Mouse (Mus musculus) testis, postnatal 10 days (tissue): ENCODE results near the gene Rhog.

Experiments
- DNase-seq: peaks from one replicate; pipeline ENCODE4 v3.0.0; 2021; ENCODE audit warnings: low spot score

The Rhog gene

DNA sequence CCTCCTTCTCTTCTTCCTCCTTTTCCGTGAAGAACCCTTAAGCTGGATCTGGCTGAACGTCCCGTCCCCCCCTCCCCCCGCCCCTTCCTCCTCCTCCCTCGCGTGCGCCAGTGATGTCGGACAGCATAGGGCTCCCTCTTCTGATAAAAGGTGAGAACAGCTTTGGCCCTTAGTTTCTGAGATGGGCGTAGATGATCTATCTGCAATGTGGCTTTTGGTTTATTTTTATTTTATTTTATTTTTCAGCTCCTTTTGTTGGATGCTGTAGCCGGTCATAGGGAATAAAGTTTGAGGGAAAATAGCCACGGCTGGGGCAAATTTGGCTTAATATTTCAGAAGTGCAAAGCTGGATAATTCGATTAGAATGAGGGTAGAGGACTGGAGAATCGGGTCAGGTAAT lies 33.5 kb downstream of the Rhog start:
- peak; percentile 42 for DNase-seq

GRCm38 (mm10) chr7:102221899-102222298 lies 34.0 kb downstream of the Rhog start:
- DNase-seq, result no peak

DNA sequence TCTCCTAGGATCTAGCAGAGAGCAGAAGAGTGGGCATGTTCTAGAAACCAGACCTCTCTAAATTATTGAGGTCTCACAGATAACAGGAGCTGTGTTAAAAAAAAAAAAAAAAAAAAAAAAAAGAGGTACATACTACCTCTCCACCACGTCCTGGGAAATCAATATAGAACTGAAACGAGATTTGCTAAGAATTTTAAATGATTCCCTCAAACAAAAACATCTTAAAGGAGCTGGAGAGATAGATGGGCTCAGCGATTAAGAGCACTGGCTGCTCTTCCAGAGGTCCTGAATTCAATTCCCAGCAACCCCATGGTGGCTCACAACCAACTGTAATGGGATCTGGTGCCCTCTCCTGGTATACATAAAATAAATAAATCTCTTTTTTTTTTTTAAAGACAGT lies 44.8 kb downstream of the Rhog start:
- DNase-seq, result no peak

DNA sequence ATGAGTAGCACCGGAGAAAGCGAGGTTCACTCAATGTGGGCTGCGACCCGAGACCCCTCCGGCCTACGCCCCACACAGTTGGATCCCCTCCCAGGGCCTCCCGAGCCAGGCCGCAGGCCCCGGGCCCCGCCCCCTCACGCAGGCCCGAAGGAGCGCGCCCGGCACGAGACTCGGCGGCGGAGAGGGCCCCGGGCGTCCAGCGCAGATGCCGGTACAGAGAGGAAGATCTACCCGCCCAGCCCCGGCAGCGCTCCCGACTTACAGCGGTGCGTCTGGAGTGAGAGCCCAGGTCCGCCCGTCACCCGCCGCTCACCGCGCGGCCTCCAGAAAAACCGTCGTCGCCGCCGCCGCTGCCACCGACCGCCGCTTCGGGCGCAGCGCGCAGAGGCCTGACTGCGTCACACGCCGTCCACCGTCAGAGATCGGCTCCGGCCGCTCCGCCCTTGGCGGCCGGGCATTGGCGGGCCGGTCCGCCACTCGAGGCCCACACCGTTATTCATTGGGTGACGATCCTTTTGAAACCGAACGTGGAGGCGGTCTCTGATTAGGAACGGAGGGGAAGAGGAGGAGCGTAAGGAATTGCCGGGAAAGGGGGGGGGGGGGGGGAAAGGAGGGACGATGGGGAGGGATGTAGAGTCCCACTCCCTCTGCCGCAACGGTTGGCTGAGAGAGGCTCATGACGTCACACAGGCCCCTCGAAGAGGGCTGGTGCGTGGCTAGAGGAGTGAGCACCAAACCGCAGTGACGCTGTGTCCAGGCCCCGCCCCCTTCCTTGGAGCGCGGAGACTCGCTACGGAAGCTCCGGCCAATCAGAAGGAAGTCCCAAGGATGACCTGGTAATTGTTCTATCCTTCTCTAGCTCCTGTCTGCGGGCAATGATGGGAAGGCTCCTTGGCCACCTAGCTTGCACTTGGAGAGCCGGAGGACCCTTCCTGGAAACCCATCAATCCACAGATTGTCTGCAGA lies 45.8 kb downstream of the Rhog start, which contains the start of the genes Nup98 and Pgap2:
TSS of gene Nup98 (minus strand) at position 421 of the 966 bp plus-strand sequence.
TSS of gene Pgap2 (plus strand) at position 453 of the 966 bp plus-strand sequence.
- DNase-seq, result peak; percentile 99

GRCm38 (mm10) chr7:102208806-102209363 lies 47.0 kb downstream of the Rhog start:
- no peak for DNase-seq

DNA sequence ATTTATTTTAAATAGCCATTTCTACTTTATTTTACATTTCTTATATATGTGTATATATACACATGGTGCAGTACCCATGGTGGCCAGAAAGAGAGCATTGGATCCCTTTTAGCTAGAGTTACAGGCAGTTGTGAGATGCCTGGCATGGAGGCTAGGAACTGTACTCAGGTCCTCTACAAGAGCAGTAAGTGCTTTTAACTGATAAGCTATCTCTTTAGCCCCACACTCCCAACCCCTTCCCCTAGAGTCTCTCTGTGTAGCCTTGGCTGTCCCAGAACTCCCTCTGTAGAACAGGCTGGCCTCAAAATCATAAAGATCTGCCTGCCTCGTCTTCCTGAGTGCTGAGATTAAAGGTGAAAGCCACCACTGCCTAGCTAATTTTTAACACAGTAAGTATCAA lies 50.2 kb downstream of the Rhog start:
- DNase-seq, result no peak

DNA sequence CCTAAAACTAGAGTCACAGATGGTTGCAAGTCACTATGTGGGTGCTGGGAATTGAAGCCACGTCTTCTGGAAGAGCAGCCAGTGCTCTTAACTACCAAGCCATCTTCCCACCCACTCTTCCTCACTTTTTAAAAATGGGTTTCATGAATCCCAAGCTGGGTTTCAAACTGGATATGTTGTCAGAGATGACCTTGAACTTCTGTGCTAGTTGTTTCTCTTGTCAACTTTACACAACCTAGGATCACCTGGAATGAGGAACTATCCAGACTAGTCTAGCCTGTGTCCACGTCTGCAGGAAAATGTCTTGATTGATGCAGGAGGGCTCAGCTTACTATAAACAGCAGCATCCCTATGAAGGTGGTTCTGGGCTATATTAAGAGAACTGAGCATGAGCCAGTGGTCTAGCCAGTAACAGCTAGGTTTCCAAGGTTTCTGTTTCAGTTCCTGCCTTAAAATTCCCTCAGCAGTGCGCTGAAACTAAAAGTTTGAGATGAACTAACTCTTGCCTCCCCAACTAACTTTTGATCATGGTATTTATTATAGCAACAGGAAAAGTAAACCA lies 51.5 kb downstream of the Rhog start:
- no peak for DNase-seq

- no peak for DNase-seq
Measured at GRCm38 (mm10) chr7:102200996-102201785, 54.7 kb downstream of the Rhog start.

- DNase-seq, result no peak
Measured at GRCm38 (mm10) chr7:102200576-102200975, 55.3 kb downstream of the Rhog start.

DNA sequence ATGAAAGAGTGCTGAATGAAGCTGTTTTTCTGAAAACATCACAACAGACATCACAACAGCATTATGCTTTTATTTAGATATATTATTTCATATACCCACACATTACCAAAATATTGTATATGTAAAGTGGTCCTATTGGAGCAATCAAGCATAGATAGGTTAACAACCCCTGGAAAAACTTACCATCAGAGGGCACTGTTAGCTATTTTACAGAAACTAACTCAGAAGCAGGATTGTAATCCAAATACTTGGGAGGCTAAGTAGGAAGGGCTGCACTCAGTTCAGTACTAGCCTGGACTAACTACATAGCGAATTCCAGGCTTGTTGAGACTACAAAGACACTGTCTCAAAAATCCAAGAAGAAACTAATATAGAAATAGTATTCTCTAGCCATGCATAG lies 63.5 kb downstream of the Rhog start:
- DNase-seq, result no peak
